Mouse (Mus musculus) forebrain, embryonic 14.5 days (tissue): ENCODE measurements around the gene Synm. TPM values are rescaled to one million over a fixed set of nuclear protein-coding genes. Genes with fewer than 3 reads are reported as not detected.
A peak's percentile ranks its signal among the peaks of the same experiment; 100 is the strongest.

Experiments
- ATAC-seq: fragments of 200-750 bp; cut with Nextera tagmentation; 2 replicates; pipeline ENCODE4 v1.8.0; 2017; ENCODE audit warnings: mild to moderate bottlenecking, moderate library complexity
- DNase-seq: peaks from one replicate; pipeline ENCODE4 v3.0.0-alpha.2; 2015; ENCODE audit warnings: low spot score
- H3K27ac ChIP-seq: fragments of 300-500 bp; sonication (generic); 2 replicates; pipeline ENCODE4 v1.5.1; 2014; ENCODE audit warnings: low read depth, mild to moderate bottlenecking, control low read depth, low read length, moderate library complexity
- H3K27me3 ChIP-seq: fragments of 300-500 bp; sonication (generic); replicated peaks from 2 replicates; pipeline ENCODE4 v1.6.1; 2014; ENCODE audit warnings: low read length, control low read depth, mixed read lengths; ENCODE audit not compliant: control insufficient read depth, insufficient read depth
- H3K36me3 ChIP-seq: fragments of 300-500 bp; sonication (generic); 2 replicates; pipeline ENCODE4 v1.6.1; 2014; ENCODE audit warnings: low read length, control low read depth; ENCODE audit not compliant: control insufficient read depth, insufficient read depth
- H3K4me1 ChIP-seq: fragments of 300-500 bp; sonication (generic); 2 replicates; pipeline ENCODE4 v1.6.1; 2014; ENCODE audit warnings: antibody characterized with exemption, low read length, control low read depth; ENCODE audit not compliant: control insufficient read depth, insufficient read depth
- H3K4me2 ChIP-seq: fragments of 300-500 bp; sonication (generic); 2 replicates; pipeline ENCODE4 v1.6.1; 2014; ENCODE audit warnings: mild to moderate bottlenecking, control low read depth, low read length
- H3K4me3 ChIP-seq: fragments of 300-500 bp; sonication (generic); 2 replicates; pipeline ENCODE4 v1.5.1; 2014; ENCODE audit warnings: low read depth, low read length, control low read depth
- H3K9ac ChIP-seq: fragments of 300-500 bp; sonication (generic); 2 replicates; pipeline ENCODE4 v1.6.1; 2014; ENCODE audit warnings: mild to moderate bottlenecking, low read length, control low read depth, moderate library complexity
- H3K9me3 ChIP-seq: fragments of 300-500 bp; sonication (generic); replicated peaks from 2 replicates; pipeline ENCODE4 v1.6.1; 2016; ENCODE audit warnings: low read length, control low read depth, mixed read lengths; ENCODE audit not compliant: control insufficient read depth
- WGBS: fragments of 180-500 bp; shearing (Covaris S2); extraction: QIAGEN DNeasy Blood & Tissue Kit; methylation state at CpG from one replicate; pipeline ENCODE4 v1.1.7; 2014; 5-methylcytosine and 5-hydroxymethylcytosine counted together
- polyA plus RNA-seq: library from polyadenylated mRNA; unstranded; fragments of >200 nt; fragmentation: Nextera tagmentation; extraction: Ambion mirVana; gene quantifications from 2 replicates; pipeline ENCODE4 v1.2.1, GENCODE M21; 2014

The Synm gene
- polyA plus RNA-seq, 1 experiment from 2014 or later: 1.4 TPM

- peaks cover 8% of the 10 kb centered on the region; the same call in 1 of the 2 replicates for H3K36me3 ChIP-seq
- H3K4me1 ChIP-seq: no peaks in the 10 kb centered on the region
- no peak overlapping the region for H3K9ac ChIP-seq
- H3K4me2 ChIP-seq: no peak overlapping the region
- no peak overlapping the region for H3K27ac ChIP-seq
- DNase-seq (no peak), ATAC-seq (no peak)
- no peaks in the 10 kb centered on the region for H3K27me3 ChIP-seq
- WGBS: 93% methylated on average over 28 of the region's 28 CpGs
- H3K4me3 ChIP-seq: no peak overlapping the region
- no peaks in the 10 kb centered on the region for H3K9me3 ChIP-seq
Observed at GRCm38 (mm10) chr7:67697892-67698630, 61.5 kb downstream of the Synm start.

DNA sequence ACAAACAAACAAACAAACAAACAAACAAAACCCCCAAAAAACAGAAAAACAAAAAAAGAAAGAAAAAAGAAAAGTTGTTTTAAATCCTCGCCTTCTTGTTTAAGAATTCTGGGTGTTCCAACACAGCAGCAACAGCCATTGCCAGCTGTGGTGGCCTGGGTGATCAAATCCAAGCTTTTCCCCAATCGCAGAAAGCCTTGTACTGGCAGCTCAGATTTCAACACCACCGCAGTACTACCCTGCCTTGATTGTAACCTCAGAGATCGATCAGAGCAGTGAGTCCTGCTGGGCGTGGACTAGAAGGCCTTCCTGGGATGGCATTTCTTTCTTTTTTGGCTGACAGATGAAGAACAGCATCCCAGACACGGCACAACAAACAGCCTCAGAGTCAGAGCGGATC, 63.6 kb downstream of the Synm start:
- H3K4me3 ChIP-seq: no peak overlapping the region
- H3K9me3 ChIP-seq: no peaks in the 10 kb centered on the region
- ATAC-seq: no peak
- no peaks in the 10 kb centered on the region for H3K27me3 ChIP-seq
- DNase-seq: no peak
- no peak overlapping the region for H3K4me2 ChIP-seq
- H3K4me1 ChIP-seq: no peaks in the 10 kb centered on the region
- no peak overlapping the region for H3K9ac ChIP-seq
- 91% methylated on average over 7 of the region's 7 CpGs for WGBS
- peaks cover 8% of the 10 kb centered on the region; the same call in 1 of the 2 replicates for H3K36me3 ChIP-seq
- H3K27ac ChIP-seq: no peak overlapping the region

DNA sequence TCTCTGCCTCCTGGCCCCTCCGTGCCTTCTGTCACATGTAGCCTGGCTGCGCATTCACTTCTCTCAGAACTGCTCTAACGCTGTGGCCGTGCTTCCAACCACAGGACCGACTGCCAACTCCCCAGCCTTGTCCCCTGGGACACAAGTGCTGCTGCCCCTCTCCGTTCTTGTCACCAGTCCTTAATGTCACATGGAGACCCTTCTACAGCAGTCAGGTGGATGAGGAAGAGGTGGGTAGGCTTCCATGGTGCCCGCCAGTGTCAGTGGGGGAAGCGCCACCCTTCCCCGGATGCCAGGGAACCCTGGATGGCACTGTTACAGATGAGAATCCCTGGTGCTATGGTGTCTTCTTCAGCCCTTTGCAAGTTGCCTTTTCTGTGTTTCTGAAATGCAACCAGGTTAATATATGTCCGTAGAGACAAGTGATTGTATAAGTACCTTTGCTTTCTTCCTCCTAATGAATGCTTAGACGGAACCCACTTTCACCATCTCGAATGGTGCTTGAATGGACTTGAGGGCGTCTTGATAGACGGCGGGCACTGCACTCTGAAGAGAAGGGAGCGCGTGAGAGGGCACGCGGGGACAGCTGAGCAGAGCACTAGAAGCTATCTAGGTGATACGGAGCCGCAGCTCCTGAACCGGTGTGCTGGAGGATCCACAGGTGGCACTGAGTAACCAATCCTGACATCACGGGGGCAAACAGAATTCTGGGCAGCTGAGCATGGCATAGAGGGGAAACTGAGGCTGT, 66.6 kb downstream of the Synm start:
- Histone ChIP-seq H3K4me2 (no peak overlapping the region), H3K36me3 (0 out of 2 replicates have a peak, but pooled peaks cover 2% of the 10 kb centered on the region), H3K9me3 (no peaks in the 10 kb centered on the region), H3K27ac (no peak overlapping the region), H3K9ac (no peak overlapping the region), H3K4me1 (no peaks in the 10 kb centered on the region), H3K27me3 (no peaks in the 10 kb centered on the region), H3K4me3 (no peak overlapping the region)
- ATAC-seq (no peak), DNase-seq (no peak)
- 92% methylated on average over 23 of the region's 23 CpGs for whole genome bisulfite sequencing

- Histone ChIP-seq H3K27me3 (no peaks in the 10 kb centered on the region), H3K4me1 (no peaks in the 10 kb centered on the region), H3K4me3 (no peak overlapping the region), H3K27ac (no peak overlapping the region), H3K9me3 (no peaks in the 10 kb centered on the region), H3K4me2 (no peak overlapping the region), H3K9ac (no peak overlapping the region), H3K36me3 (0 out of 2 replicates have a peak, but pooled peaks cover 2% of the 10 kb centered on the region)
- 87% methylated on average over 3 of the region's 3 CpGs for WGBS
- DNase-seq: no peak
- no peak for ATAC-seq
Observed at GRCm38 (mm10) chr7:67692141-67692540, 67.4 kb downstream of the Synm start.

DNA sequence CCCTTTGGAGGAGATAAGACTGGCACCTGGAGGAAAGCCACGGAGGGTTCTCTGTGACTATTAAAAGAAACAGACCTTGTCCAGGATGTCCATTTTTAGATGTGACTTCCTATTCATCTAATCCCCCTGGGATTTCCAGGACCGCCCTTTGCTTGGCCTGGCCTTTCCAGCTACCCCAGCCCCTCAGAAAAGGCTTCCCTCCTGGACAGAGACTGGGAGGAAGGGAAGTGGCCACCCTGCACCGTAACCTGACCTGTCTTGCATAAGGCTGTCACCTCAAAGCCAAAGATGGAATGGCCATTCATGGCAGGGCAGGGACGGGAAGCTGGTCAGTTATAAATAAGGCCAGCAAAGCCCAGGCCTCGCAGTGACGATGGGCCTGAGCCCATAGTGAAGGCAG, 68.5 kb downstream of the Synm start:
- H3K4me1 ChIP-seq: no peaks in the 10 kb centered on the region
- H3K9ac ChIP-seq: no peak overlapping the region
- DNase-seq (no peak), ATAC-seq (no peak)
- H3K27me3 ChIP-seq: no peaks in the 10 kb centered on the region
- H3K36me3 ChIP-seq: no peaks in the 10 kb centered on the region
- 85% methylated on average over 6 of the region's 6 CpGs for WGBS
- H3K27ac ChIP-seq: no peak overlapping the region
- H3K4me2 ChIP-seq: no peak overlapping the region
- H3K9me3 ChIP-seq: no peaks in the 10 kb centered on the region
- H3K4me3 ChIP-seq: no peak overlapping the region

- 80% methylated on average over 7 of the region's 7 CpGs for WGBS
- H3K27ac ChIP-seq: no peak overlapping the region
- ATAC-seq: no peak
- no peaks in the 10 kb centered on the region for H3K4me1 ChIP-seq
- DNase-seq: no peak
- no peak overlapping the region for H3K9ac ChIP-seq
- H3K9me3 ChIP-seq: no peaks in the 10 kb centered on the region
- no peak overlapping the region for H3K4me3 ChIP-seq
- H3K27me3 ChIP-seq: no peaks in the 10 kb centered on the region
- no peak overlapping the region for H3K4me2 ChIP-seq
- H3K36me3 ChIP-seq: no peaks in the 10 kb centered on the region
Observed at GRCm38 (mm10) chr7:67689793-67690192, 69.7 kb downstream of the Synm start.

DNA sequence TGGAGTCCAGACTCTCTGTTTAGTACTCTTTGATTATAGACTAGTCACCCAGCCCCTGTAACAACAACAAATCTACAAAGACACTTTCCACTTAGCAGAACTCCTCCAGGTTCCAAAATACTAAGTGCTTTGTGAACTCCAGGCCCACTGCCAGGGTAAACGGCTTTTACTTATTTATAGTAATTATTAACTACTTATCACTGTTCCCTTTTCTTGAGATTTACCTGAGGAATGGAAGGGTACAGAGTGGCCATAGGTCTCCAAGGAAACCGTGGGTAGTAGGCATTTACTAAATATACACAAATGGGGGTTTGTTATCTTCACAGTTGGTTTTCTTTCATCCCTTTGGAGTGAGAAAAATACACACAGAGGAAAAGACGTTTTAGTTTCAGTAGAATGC, 71.3 kb downstream of the Synm start:
- DNase-seq (no peak), ATAC-seq (no peak)
- 26% methylated on average over 3 of the region's 3 CpGs for WGBS
- Histone ChIP-seq H3K4me3 (no peak overlapping the region), H3K27me3 (no peaks in the 10 kb centered on the region), H3K36me3 (0 out of 2 replicates have a peak, but pooled peaks cover 1% of the 10 kb centered on the region), H3K27ac (no peak overlapping the region), H3K9me3 (no peaks in the 10 kb centered on the region), H3K4me1 (no peaks in the 10 kb centered on the region), H3K9ac (no peak overlapping the region), H3K4me2 (no peak overlapping the region)

DNA sequence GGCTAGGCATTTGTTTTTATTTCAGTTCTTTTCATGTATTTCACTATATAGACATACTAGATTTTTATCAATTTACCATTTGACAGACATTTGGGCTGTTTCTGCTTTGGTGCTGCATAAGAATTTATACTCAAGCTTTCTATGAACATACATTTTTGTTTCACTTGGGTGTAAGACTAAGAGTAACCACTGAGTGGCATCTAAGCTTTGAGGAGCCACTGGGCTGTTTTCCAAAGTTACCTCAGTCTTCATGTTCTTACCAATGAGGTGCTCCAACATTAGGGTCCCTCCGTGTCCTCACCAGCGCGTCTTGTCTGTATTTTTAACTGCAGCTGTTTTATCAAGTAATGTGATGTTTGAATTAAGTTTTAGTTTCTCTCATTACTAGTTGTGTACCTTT, 73.0 kb downstream of the Synm start:
- H3K4me1 ChIP-seq: no peaks in the 10 kb centered on the region
- H3K9ac ChIP-seq: no peak overlapping the region
- H3K27me3 ChIP-seq: no peaks in the 10 kb centered on the region
- DNase-seq (peak; percentile 27), ATAC-seq (no peak)
- no peak overlapping the region for H3K4me2 ChIP-seq
- H3K4me3 ChIP-seq: no peak overlapping the region
- H3K27ac ChIP-seq: no peak overlapping the region
- 96% methylated on average over 3 of the region's 3 CpGs for WGBS
- H3K36me3 ChIP-seq: 0 out of 2 replicates have a peak, but pooled peaks cover 3% of the 10 kb centered on the region
- no peaks in the 10 kb centered on the region for H3K9me3 ChIP-seq

DNA sequence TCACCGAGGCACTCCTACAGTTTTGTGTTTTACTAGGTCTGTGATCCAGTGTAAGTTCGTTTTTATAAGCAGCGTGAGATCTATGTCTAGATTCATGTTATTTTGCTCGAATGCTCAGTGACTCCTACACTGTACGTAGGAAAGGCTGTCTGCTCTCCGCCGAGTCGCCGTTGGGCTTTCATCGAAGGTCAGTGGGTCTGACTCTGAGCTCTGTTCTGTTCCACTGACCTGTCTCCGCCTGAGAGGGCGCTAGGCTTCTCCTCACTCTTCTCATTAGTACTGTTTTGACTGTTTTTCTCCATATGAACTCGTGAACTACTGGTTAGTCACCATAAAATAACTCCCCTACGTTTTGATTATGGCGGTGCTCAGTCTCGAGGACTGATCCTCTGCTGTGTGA, 76.5 kb downstream of the Synm start:
- Histone ChIP-seq H3K4me2 (no peak overlapping the region), H3K27ac (no peak overlapping the region), H3K4me1 (no peaks in the 10 kb centered on the region), H3K27me3 (no peaks in the 10 kb centered on the region), H3K9ac (no peak overlapping the region), H3K36me3 (peaks cover 9% of the 10 kb centered on the region), H3K4me3 (no peak overlapping the region), H3K9me3 (no peaks in the 10 kb centered on the region)
- ATAC-seq: no peak
- WGBS: 86% methylated on average over 16 of the region's 16 CpGs
- DNase-seq: no peak
